Mouse (Mus musculus): ENCODE measurements around the gene B230104I21Rik.

- TF ChIP-seq GATA1 (IDR thresholded peaks at IDR 0.05; ENCODE audit: low read length) (no peak), TAL1 (IDR thresholded peaks at IDR 0.05; ENCODE audit: low read length) (no peak)
Measured at GRCm38 (mm10) chr4:154396652-154397301, 60.9 kb downstream of the B230104I21Rik start.

All from erythroblast, embryonic 14.5 days (primary cell).